Mouse (Mus musculus): ENCODE data around the gene Vwa7. TPM values are rescaled to one million over a fixed set of nuclear protein-coding genes. Genes with fewer than 3 reads are reported as not detected.
A peak's percentile ranks its signal among the peaks of the same experiment; 100 is the strongest.
"Not testable (repeated sequence)": the region's sequence is repeated elsewhere in the genome, so short reads cannot be mapped to it uniquely, and the experiment has no call there.

Vwa7 gene
- under 1 TPM; 0.14 to 0.21 TPM for total RNA-seq (2021)
- long read RNA-seq, experiment 1, result 0 reads
- long read RNA-seq, experiment 2, result 0 reads

- DNase-seq (ENCODE audit: low spot score in 2 of 2), result peak in 1 of 2 experiments; percentile 27
Observed at GRCm38 (mm10) chr17:35016376-35016775, at the start of gene Vwa7. Gene Vwa7, plus strand, starts transcription at chr17:35016579.

GRCm38 (mm10) chr17:34969822-34970221, 46.6 kb upstream of the Vwa7 start, which contains the start of gene Gm20481:
Gene Gm20481, plus strand, starts transcription at chr17:34969912.
- not testable (repeated sequence) for DNase-seq (ENCODE audit: low spot score in 2 of 2)

GRCm38 (mm10) chr17:34970850-34971249, 45.5 kb upstream of the Vwa7 start:
- DNase-seq (ENCODE audit: low spot score in 2 of 2), result not testable (repeated sequence)

- DNase-seq (ENCODE audit: low spot score in 2 of 2), result not testable (repeated sequence)
Observed at GRCm38 (mm10) chr17:34971694-34972068, 44.7 kb upstream of the Vwa7 start.

GRCm38 (mm10) chr17:34972069-34972749, 44.2 kb upstream of the Vwa7 start, which contains the start of the genes Hspa1a and Hspa1l:
Gene Hspa1a, minus strand, starts transcription at chr17:34972156.
Gene Hspa1l, plus strand, starts transcription at chr17:34972703.
- peak; percentile 68 to 77 for DNase-seq (ENCODE audit: low spot score in 2 of 2)

- DNase-seq (ENCODE audit: low spot score in 2 of 2), result no peak
Observed at GRCm38 (mm10) chr17:34975581-34976492, 40.5 kb upstream of the Vwa7 start.

GRCm38 (mm10) chr17:34977000-34977399, 39.4 kb upstream of the Vwa7 start:
- no peak for DNase-seq (ENCODE audit: low spot score in 2 of 2)

GRCm38 (mm10) chr17:34978239-34978638, 38.1 kb upstream of the Vwa7 start:
- no peak for DNase-seq (ENCODE audit: low spot score in 2 of 2)

GRCm38 (mm10) chr17:34979631-34980030, 36.7 kb upstream of the Vwa7 start:
- no peak for DNase-seq (ENCODE audit: low spot score in 2 of 2)

GRCm38 (mm10) chr17:34980655-34981054, 35.7 kb upstream of the Vwa7 start:
- no peak for DNase-seq (ENCODE audit: low spot score in 2 of 2)

- DNase-seq (ENCODE audit: low spot score in 2 of 2), result peak; percentile 92 to 94
Observed at GRCm38 (mm10) chr17:34981690-34982180, 34.6 kb upstream of the Vwa7 start, which contains the start of gene Lsm2. Gene Lsm2, plus strand, starts transcription at chr17:34981862.

- DNase-seq (ENCODE audit: low spot score in 2 of 2), result no peak
Observed at GRCm38 (mm10) chr17:34982328-34982727, 34.1 kb upstream of the Vwa7 start.

GRCm38 (mm10) chr17:34984218-34984617, 32.2 kb upstream of the Vwa7 start:
- DNase-seq (ENCODE audit: low spot score in 2 of 2), result no peak

GRCm38 (mm10) chr17:34994751-34995150, 21.6 kb upstream of the Vwa7 start:
- DNase-seq (ENCODE audit: low spot score in 2 of 2), result no peak

- not testable (repeated sequence) for DNase-seq (ENCODE audit: low spot score in 2 of 2)
Observed at GRCm38 (mm10) chr17:34995192-34995591, 21.2 kb upstream of the Vwa7 start.

GRCm38 (mm10) chr17:34995927-34996326, 20.5 kb upstream of the Vwa7 start:
- not testable (repeated sequence) for DNase-seq (ENCODE audit: low spot score in 2 of 2)

- no peak for DNase-seq (ENCODE audit: low spot score in 2 of 2)
Observed at GRCm38 (mm10) chr17:34996411-34997141, 19.8 kb upstream of the Vwa7 start.

- DNase-seq (ENCODE audit: low spot score in 2 of 2), result no peak
Observed at GRCm38 (mm10) chr17:34997142-34997483, 19.3 kb upstream of the Vwa7 start.

GRCm38 (mm10) chr17:34998526-34999430, 17.6 kb upstream of the Vwa7 start:
- no peak for DNase-seq (ENCODE audit: low spot score in 2 of 2)

All from layer of hippocampus, postnatal 14 days (tissue).